In genomic region chr9:97004726-97005125, GRCm38 (mm10) we compare ENCODE assay signal across 21 mouse cellular contexts. TPM values are rescaled to one million over a fixed set of nuclear protein-coding genes. Genes with fewer than 3 reads are reported as not detected.
DNase-seq lines count a peak whose midpoint lies in the region; ATAC-seq lines count a peak whose summit lies in the region.
"Had no signal": no experiment of that assay in that cellular context is flagged by ENCODE, and none has a peak within 500 bp of the region (broad histone marks: within the 10 kb centered on the region; RNA-seq: fewer than 3 reads in every experiment).

No protein-coding gene starts in this region.

- H3K4me3 ChIP-seq in embryonic facial prominence, embryonic 11.5 days (ENCODE audit: low read depth, low read length), result no peak overlapping the region
- H3K4me3 ChIP-seq in embryonic facial prominence, embryonic 10.5 days, result no peak overlapping the region
- H3K4me3 ChIP-seq in midbrain, embryonic 10.5 days, result no peak overlapping the region
- H3K4me3 ChIP-seq in midbrain, embryonic 15.5 days, result no peak overlapping the region

- no peak for ATAC-seq in embryonic facial prominence, embryonic 11.5 days (replicated peaks; ENCODE audit: insufficient number of reproducible peaks, low FRiP score, low TSS enrichment, low read depth)
- no peak for ATAC-seq in midbrain, embryonic 15.5 days (replicated peaks)
- ATAC-seq: activated CD4-positive, CD25-positive, alpha-beta regulatory T cell, adult 4 months; CD4-positive, CD25-positive, alpha-beta regulatory T cell, adult 4 months; Patski had no signal

- H3K27me3 ChIP-seq in embryonic facial prominence, embryonic 11.5 days (ENCODE audit: control insufficient read depth, insufficient read depth, low read length), result no peaks in the 10 kb centered on the region
- no peaks in the 10 kb centered on the region for H3K27me3 ChIP-seq in embryonic facial prominence, embryonic 10.5 days (replicated peaks; ENCODE audit: low read depth, poor library complexity, severe bottlenecking)
- H3K27me3 ChIP-seq in midbrain, embryonic 10.5 days (ENCODE audit: low read depth, poor library complexity, severe bottlenecking), result no peaks in the 10 kb centered on the region
- no peaks in the 10 kb centered on the region for H3K27me3 ChIP-seq in midbrain, embryonic 15.5 days (replicated peaks)
- H3K27me3 ChIP-seq: Patski had no signal

- H3K4me1 ChIP-seq in embryonic facial prominence, embryonic 11.5 days (ENCODE audit: control insufficient read depth, insufficient read depth, low read length), result no peaks in the 10 kb centered on the region
- peaks cover 51% of the 10 kb centered on the region for H3K4me1 ChIP-seq in embryonic facial prominence, embryonic 10.5 days
- peaks cover 52% of the 10 kb centered on the region for H3K4me1 ChIP-seq in midbrain, embryonic 10.5 days
- no peaks in the 10 kb centered on the region for H3K4me1 ChIP-seq in midbrain, embryonic 15.5 days

- no peak overlapping the region for H3K4me2 ChIP-seq in embryonic facial prominence, embryonic 11.5 days (ENCODE audit: low read depth, low read length)
- no peak overlapping the region for H3K4me2 ChIP-seq in midbrain, embryonic 15.5 days

- no peaks in the 10 kb centered on the region for H3K36me3 ChIP-seq in embryonic facial prominence, embryonic 11.5 days (replicated peaks; ENCODE audit: control insufficient read depth, insufficient read depth, low read depth, low read length)
- peaks cover 45% of the 10 kb centered on the region for H3K36me3 ChIP-seq in embryonic facial prominence, embryonic 10.5 days (replicated peaks)
- peaks cover 85% of the 10 kb centered on the region for H3K36me3 ChIP-seq in midbrain, embryonic 10.5 days
- no peaks in the 10 kb centered on the region for H3K36me3 ChIP-seq in midbrain, embryonic 15.5 days (replicated peaks)
- H3K36me3 ChIP-seq: G1E had no signal

- H3K27ac ChIP-seq in embryonic facial prominence, embryonic 11.5 days (replicated peaks; ENCODE audit: low read depth, low read length), result no peak overlapping the region
- no peak overlapping the region for H3K27ac ChIP-seq in embryonic facial prominence, embryonic 10.5 days (replicated peaks)
- H3K27ac ChIP-seq in midbrain, embryonic 10.5 days (replicated peaks), result 0 out of 2 replicates have a peak overlapping the region, but pooled peaks have one; percentile 33
- no peak overlapping the region for H3K27ac ChIP-seq in midbrain, embryonic 15.5 days

- WGBS in embryonic facial prominence, embryonic 11.5 days, result 24% methylated on average over 3 of the region's 3 CpGs
- WGBS in embryonic facial prominence, embryonic 10.5 days, result 28% methylated on average over 3 of the region's 3 CpGs
- WGBS in midbrain, embryonic 10.5 days, result 56% methylated on average over 3 of the region's 3 CpGs
- 62% methylated on average over 3 of the region's 3 CpGs for WGBS in midbrain, embryonic 15.5 days

- H3K9me3 ChIP-seq in embryonic facial prominence, embryonic 11.5 days (replicated peaks; ENCODE audit: control insufficient read depth, low read length), result no peaks in the 10 kb centered on the region
- no peaks in the 10 kb centered on the region for H3K9me3 ChIP-seq in embryonic facial prominence, embryonic 10.5 days
- H3K9me3 ChIP-seq in midbrain, embryonic 10.5 days (replicated peaks), result peaks cover 4% of the 10 kb centered on the region; the same call in 1 of the 2 replicates
- H3K9me3 ChIP-seq in midbrain, embryonic 15.5 days, result no peaks in the 10 kb centered on the region

- DNase-seq in embryo, embryonic 10 days (ENCODE audit: low spot score), result peak; percentile 68
- DNase-seq in embryo, embryonic 11 days, result no peak
- DNase-seq in embryo, embryonic 10.5 days (ENCODE audit: low spot score), result peak; percentile 75
- no peak for DNase-seq in embryo, embryonic 9.5 days (ENCODE audit: extremely low spot score)
- peak; percentile 49 for DNase-seq in embryonic facial prominence, embryonic 11.5 days (ENCODE audit: low spot score)
- no peak for DNase-seq in embryonic facial prominence, embryonic 10.5 days (ENCODE audit: low spot score)
- DNase-seq in midbrain, embryonic 10.5 days (ENCODE audit: low spot score), result no peak
- DNase-seq: adrenal gland, adult 2 months; adrenal gland, adult 8-10 months; adrenal gland, postnatal 10 days; adrenal gland, postnatal 14 days; adrenal gland, postnatal 25 days; adrenal gland, postnatal 36 days; B cell, adult 2 months; cerebellum, adult 11 months; cerebellum, adult 11-12 months had no signal

- H3K9ac ChIP-seq in embryonic facial prominence, embryonic 11.5 days (replicated peaks; ENCODE audit: low read length), result no peak overlapping the region
- no peak overlapping the region for H3K9ac ChIP-seq in midbrain, embryonic 15.5 days

RNA-seq across cellular contexts. Expression of gene Spsb4, which starts 13.9 kb away (rescaled TPM):
- polyA plus RNA-seq in embryonic facial prominence, embryonic 11.5 days (2014; fragmentation: Nextera tagmentation; extraction: Ambion mirVana), result 39.7 TPM in 2 replicates
- polyA plus RNA-seq in embryonic facial prominence, embryonic 10.5 days (2016; fragmentation: Nextera tagmentation; extraction: Ambion mirVana), result 102 and 123 TPM in 2 replicates
- polyA plus RNA-seq in midbrain, embryonic 10.5 days (2016; fragmentation: Nextera tagmentation; extraction: Ambion mirVana), result 174 and 175 TPM in 2 replicates
- polyA plus RNA-seq in midbrain, embryonic 15.5 days (2015; fragmentation: Nextera tagmentation; extraction: Ambion mirVana), result 31.7 and 39.0 TPM in 2 replicates
- polyA plus RNA-seq: CD4-positive, CD25-positive, alpha-beta regulatory T cell, adult 4 months; G1E had no signal

Comparison
In these comparisons a context has a peak if more than half of its experiments do, and no peak if none do; other contexts are left out.
1. DNase-seq: peak in embryo, embryonic 10 days (single experiment), embryo, embryonic 10.5 days (single experiment) and embryonic facial prominence, embryonic 11.5 days (single experiment); none in embryo, embryonic 11 days (single experiment), embryo, embryonic 9.5 days (single experiment), embryonic facial prominence, embryonic 10.5 days (single experiment) and midbrain, embryonic 10.5 days (single experiment).